Mouse (Mus musculus) cerebellum, postnatal 10 days (tissue): ENCODE measurements at regions not wholly inside any gene's neighbourhood (a gene's known extent, or its start where the extent isn't known, plus 50 kb on each side); places are given as distances from the start of the nearest gene placed in this dataset.

Source experiments
- DNase-seq, 2 experiments: peaks; one replicate each; pipeline ENCODE4 v3.0.0; 2021; ENCODE audit warnings: mixed read lengths in 2 of 2

GRCm38 (mm10) chr6:54754810-54755209, 61.9 kb upstream of the Znrf2 start:
- peak in 1 of 2 experiments; percentile 33 for DNase-seq

DNA sequence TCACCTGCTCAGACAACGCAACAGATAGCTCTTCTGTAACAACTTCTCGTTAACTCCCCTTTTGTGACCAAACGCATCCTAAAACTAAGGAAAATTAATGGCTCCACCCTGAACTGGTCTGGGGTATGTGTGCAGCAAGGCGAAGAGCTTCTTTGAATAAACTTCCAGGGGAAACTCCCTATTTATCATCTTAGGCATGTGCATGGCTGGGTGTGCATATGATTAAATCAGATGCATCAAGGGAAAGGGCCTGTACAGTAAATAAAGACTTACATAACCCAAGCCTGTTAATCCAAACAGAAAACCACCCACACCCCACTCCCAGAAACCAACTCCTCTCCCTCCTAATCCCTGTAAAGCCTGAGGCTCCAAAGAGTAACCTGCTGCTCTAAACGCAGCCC, 59.2 kb upstream of the Znrf2 start:
- DNase-seq = no peak

DNA sequence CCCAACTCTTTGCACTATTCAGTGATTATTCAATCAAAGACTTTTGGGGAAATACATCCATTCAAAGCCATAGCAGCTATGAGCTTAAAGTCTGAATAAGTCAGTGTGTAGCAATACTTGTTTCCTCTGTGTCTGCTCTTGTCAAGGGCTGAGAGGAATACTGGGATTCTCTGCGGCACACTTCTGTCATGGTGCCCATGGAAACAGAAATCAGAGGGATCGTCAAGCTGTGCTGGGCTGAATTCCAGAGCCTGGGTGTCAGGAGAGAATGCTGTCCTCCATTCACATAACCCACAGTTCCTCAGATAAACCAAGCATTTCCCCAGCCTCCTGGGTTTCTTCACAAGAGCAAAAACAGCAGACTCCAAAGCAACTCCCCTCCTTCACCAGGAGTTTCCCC, 58.6 kb upstream of the Znrf2 start:
- peak; percentile 91 to 93 for DNase-seq

- DNase-seq = no peak
Measured at GRCm38 (mm10) chr6:54759263-54759662, 57.5 kb upstream of the Znrf2 start.

DNA sequence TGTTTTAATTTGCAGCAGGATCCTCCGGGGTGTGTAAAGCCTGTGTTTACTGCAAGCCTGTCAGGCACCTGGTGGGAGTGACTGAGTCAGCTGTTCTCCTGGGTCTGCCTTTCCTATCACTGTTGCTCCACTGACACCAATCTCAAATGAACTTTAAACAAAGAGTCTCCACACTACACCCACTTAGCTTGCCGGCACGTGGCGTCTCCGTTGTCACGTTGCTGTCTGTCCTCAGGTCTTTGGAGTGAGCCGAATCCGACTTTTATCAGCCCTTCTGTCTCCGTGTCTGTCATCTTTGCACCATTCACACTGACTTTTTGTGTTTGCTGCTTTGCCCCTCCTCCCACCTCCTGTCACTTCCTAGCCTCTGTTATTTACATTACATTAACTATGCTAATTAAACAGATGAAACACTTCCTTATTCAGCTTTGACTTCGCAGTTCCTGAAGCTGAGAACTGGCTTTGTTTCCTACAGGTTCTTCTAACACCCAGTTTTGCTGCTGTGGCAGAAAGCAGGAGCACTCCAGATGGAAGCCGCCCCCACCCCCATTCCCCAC, 56.7 kb upstream of the Znrf2 start:
- DNase-seq = no peak

DNA sequence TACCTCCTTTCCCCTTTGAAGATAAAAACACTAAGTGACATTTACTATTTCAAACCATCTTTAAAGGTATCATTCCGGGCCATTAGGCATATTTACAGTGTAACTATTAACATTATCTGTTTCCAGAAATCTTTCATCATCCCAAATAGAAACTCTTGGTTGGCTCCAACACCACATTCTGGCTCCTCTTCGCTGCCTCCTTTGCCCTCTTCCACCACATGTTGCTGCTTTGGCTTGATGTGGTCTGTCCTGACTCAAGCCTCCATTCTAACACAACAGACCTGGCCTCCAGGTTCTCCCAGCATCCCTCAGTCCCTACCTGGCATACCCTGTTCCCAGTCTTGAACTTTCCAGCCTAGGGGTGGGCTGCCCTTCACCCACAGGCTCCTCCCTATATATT, 56.2 kb upstream of the Znrf2 start:
- DNase-seq = no peak

- DNase-seq = no peak
Measured at GRCm38 (mm10) chr6:54762021-54762420, 54.7 kb upstream of the Znrf2 start.

GRCm38 (mm10) chr6:54762499-54762898, 54.2 kb upstream of the Znrf2 start:
- no peak for DNase-seq

DNA sequence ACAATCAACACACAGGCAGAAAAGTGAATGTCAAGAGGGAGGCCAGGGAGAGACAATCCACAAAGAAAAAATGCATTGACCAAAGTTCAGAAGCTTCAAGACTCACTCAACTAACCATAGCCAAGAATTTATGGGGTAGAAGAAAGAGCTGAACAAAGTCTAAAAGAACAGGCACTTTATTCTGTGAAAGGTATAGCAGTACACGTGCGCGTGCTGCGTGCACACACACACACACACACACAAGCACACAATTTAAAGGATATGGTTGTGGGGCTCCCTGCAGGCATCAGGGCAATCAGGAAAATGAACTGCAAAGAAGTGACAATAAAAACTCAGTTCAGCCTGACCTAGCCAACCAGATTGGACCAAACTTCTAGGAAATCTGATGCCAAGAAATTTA, 53.0 kb upstream of the Znrf2 start:
- DNase-seq = no peak

- DNase-seq = no peak
Measured at GRCm38 (mm10) chr6:54765715-54766114, 51.0 kb upstream of the Znrf2 start.

DNA sequence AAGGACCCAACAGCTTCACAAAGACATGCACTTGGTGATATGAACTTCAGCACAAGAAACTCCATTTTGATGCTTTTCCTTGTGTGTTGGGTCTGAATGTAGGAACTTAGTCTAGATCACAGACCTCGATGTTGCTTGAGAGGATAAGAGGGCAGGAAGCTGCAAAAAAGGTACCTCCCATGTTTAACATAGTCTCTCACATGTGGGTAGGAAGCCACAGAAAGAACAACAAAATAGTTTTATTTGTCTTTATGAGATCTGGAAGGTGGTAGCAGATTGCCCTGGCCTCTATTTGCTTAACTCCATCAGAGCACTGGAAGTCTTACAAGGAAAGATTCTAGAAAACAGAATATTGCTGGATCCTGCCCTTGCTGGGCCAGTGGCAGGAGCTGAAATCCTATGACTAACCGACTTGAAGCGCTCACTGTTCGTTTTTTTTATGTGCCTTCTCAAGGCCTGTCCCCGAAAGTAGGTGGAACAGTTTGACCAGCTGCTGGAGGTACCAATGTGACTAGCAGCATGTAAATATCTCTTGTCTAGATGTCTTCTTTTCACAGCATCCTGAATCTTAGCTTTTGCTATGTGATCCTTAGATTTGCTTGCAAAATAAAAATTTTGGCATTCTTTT, 50.1 kb upstream of the Znrf2 start:
- DNase-seq = no peak
